Mouse (Mus musculus): ENCODE results near the gene Klhl20.

The Klhl20 gene

GRCm38 (mm10) chr1:161130726-161131664, at the start of gene Klhl20:
Klhl20 (minus strand) TSS chr1:161131511.
- DNase-seq (ENCODE audit: low spot score in 2 of 2), result peak; percentile 83 to 92

DNA sequence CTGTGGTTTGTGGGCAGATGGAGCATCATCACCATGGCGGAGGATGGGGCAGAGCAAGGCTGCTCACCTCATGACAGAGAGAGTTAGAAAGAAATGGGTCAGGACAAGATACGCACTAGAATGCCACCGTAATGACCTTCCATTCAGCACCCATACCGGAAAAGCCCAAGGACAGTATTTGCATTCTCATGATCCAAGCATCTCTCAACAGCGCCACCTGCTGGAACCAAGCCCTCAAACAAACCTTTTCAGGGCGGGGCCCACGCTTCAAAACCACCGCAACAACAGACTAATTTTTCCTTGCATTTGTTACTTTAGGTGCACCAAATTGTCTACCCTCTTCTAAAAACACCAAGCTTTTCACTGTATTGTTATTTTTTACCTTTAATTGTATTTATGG, 49.4 kb upstream of the Klhl20 start:
- peak in 1 of 2 experiments; percentile 12 for DNase-seq (ENCODE audit: low spot score in 2 of 2)

GRCm38 (mm10) chr1:161170651-161171050, 39.3 kb upstream of the Klhl20 start:
- peak; percentile 58 to 70 for DNase-seq (ENCODE audit: low spot score in 2 of 2)

DNA sequence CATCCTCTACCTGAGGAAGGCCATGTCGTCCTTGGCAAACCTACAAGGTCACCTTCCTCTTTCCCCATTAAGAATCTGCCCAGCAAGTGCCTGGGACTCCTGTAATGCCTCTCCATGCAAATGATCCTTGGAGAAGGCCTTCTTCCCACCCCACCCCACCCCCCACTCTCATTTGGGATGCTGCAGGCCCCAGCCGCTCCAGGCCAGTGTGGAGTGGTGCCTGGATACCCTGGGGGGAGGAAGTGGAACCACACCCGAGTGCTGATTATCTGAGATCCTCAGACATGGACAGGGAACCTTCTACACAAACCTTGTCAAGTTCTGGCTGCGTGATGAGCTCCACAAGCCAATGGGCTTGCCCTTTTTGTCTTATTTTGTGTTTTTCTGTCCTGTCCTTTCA, 29.0 kb upstream of the Klhl20 start:
- DNase-seq (ENCODE audit: low spot score in 2 of 2), result no peak

DNA sequence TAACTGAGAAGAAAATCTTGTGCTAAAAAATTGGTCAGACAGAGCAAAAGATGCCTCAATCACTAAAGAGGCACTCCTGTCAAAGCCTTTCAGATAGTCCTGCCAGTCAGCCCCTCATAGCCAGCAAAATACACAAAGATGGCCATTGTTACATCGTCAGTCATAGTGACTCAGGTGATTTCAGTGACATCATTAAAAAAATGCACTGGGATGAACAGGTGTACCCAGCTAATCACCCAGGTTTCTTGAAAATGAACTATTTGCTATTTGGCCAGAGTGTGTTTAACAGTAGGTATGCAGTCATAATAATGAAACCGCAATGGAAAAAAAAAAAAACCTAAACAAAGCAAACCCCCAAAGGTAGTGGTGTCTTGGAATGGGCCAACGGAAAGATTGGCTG, 27.9 kb upstream of the Klhl20 start, which contains the start of gene Tex50:
Gene Tex50 (minus strand): TSS at position 101 of the 400 bp plus-strand sequence.
- no peak for DNase-seq (ENCODE audit: low spot score in 2 of 2)

- DNase-seq (ENCODE audit: low spot score in 2 of 2), result no peak
Measured at GRCm38 (mm10) chr1:161156546-161156945, 25.2 kb upstream of the Klhl20 start.

DNA sequence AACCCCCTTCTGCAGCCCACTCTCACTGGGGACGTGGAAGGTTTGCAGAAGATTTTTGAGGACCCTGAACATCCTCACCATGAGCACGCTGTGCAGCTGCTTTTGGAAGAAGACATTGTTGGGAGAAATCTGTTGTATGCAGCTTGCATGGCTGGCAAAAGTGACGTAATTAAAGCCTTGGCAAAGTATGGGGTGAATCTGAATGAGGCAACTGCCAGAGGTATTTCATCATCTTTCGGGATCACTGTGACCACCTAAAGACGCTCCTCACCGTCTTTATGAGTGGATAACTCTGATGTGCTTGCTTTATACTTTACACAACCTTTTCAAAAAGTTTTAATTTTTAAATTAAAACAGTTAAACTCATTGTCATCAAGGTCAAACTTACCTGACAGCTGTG, 19.8 kb upstream of the Klhl20 start:
- no peak for DNase-seq (ENCODE audit: low spot score in 2 of 2)

- no peak for DNase-seq (ENCODE audit: low spot score in 2 of 2)
Measured at GRCm38 (mm10) chr1:161147888-161148287, 16.6 kb upstream of the Klhl20 start.

DNA sequence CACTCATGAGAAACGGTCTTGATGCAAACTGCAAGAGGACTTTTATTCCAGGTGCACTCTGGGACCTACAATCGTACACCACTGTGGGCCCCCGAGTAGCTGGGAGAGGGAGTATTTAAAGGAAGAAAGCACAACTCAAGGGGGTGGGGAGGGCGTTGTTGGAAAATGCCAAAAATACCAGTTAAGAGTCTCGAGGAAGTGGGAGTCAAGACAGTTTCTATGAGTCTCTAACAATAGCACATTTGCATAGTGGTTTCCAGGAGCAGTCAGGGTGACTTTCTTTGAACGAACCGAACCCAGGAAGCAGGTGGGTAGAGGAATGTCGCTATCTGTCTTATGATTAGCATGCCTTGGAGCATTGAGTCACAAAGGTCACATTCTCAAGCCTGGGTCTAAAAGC, 14.3 kb upstream of the Klhl20 start:
- peak in 1 of 2 experiments; percentile 9 for DNase-seq (ENCODE audit: low spot score in 2 of 2)

- no peak for DNase-seq (ENCODE audit: low spot score in 2 of 2)
Measured at GRCm38 (mm10) chr1:161143216-161143615, 11.9 kb upstream of the Klhl20 start.

GRCm38 (mm10) chr1:161142531-161143159, 11.3 kb upstream of the Klhl20 start, which contains the start of gene Ankrd45:
Ankrd45 (plus strand) TSS chr1:161142691.
- peak; percentile 29 to 56 for DNase-seq (ENCODE audit: low spot score in 2 of 2)

- no peak for DNase-seq (ENCODE audit: low spot score in 2 of 2)
Measured at GRCm38 (mm10) chr1:161140026-161140762, 8.9 kb upstream of the Klhl20 start.

GRCm38 (mm10) chr1:161139496-161139895, 8.2 kb upstream of the Klhl20 start:
- no peak for DNase-seq (ENCODE audit: low spot score in 2 of 2)

- no peak for DNase-seq (ENCODE audit: low spot score in 2 of 2)
Measured at GRCm38 (mm10) chr1:161126461-161126860, 4.8 kb downstream of the Klhl20 start.

DNA sequence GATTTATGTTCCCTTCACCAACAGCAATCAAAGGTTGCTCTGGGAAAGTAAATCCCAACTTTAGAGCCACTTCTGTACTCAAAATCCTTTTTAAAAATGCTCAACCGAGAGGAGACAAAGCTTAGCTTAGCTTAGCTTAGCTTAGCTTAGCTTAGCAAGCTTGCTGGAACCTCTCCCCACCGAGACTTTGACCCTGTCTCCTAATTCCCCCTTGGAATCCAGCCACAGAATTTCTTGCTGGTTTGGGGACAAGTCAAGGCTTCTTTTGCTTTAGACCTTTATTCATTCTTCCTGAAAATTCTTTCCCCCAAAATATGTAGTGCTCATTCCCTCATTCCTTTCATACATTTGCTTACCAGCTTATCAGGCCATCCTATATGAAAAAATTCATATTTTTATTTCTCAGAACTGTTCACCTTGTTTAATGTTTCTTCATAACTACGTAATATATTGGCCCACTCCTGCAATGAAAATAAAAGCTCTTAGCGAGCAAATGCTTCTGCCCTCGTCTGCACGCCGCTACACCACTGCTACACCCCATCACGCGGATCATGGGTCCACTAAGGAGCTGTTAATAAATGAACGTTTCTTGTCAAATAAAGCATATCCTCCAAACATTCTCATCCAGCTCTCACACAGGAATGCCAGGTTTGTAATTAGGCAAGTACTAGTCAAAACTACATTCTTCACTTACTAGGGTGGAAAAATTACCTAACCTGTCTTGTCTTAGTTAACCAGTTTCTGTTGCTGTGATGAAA, 8.5 kb downstream of the Klhl20 start:
- no peak for DNase-seq (ENCODE audit: low spot score in 2 of 2)

DNA sequence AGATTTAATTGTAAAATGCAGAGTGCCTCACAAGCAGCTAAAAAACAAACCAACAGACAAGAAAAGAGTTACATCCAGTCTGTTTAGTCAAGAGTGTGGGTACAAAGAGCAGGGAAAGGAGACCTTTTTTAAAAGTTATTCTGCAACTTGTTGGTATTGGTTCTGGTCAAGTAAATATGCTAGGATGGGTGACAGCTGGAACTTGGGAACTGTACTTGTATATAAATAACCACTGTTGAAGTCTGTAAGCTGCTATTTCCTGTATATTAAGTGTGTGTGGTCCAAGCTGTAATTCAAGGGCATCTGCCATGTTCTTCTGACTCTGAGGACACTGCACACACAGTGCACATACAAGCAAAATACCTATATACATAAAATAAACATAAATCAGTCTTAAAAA, 16.7 kb downstream of the Klhl20 start:
- DNase-seq (ENCODE audit: low spot score in 2 of 2), result no peak

DNA sequence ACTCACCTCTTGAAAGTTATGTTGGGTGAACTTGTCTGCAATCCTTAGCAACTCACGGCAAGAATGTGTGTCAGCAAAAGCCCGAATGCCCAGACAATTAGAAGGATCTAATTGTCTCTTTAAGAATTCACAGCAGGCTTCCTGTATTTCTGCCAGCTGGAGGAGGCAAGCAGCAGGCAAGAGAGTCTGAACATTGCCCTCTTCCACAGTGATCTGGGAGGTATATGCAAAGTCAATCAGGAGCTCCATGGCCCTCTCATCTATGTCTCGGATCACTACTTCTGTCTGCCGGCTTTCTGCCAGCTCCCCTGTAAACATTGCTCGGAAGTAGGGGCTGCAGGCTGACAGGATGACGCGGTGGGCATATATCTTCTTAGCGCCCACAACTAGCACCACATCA, 22.1 kb downstream of the Klhl20 start:
- no peak for DNase-seq (ENCODE audit: low spot score in 2 of 2)

- no peak for DNase-seq (ENCODE audit: low spot score in 2 of 2)
Measured at GRCm38 (mm10) chr1:161103842-161104241, 27.5 kb downstream of the Klhl20 start.

- DNase-seq (ENCODE audit: low spot score in 2 of 2), result no peak
Measured at GRCm38 (mm10) chr1:161099721-161100405, 31.4 kb downstream of the Klhl20 start.

DNA sequence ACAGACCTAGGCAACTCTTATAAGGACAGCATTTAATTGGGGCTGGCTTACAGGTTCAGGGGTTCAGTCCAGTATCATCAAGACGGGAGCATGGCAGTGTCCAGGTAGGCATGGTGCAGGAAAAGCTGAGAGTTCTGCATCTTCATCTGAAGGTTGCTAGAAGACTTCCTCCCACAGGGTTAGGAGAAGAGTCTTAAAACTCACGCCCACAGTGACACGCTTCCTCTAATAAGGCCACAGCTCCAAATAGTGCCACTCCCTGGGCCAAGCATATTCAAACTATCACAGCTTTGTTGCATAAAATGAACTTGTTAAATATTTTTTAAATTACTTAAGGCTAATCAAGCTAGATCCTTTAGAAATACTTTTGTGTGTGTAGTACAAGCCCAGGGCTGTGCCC, 54.1 kb downstream of the Klhl20 start:
- DNase-seq (ENCODE audit: low spot score in 2 of 2), result no peak

DNA sequence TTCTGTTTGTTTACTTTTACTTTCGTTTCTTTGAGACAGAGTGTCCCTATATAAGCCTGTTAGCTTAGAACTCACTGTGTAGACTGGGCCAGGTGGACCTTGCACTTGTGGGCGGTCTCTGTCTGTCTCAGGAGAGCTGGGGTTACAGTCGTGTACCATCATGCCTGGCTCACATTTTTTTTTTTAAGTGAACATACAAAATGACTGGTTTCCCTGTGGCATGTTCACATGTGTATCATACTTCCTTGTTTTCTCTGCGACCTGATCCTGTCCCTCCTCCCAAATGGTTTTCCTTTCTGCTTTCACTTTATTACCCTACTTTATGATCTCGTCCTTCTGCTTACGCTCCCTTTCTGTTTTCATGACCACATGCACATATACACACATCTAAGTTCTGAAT, 55.1 kb downstream of the Klhl20 start:
- DNase-seq (ENCODE audit: low spot score in 2 of 2), result no peak

Measured in frontal cortex, postnatal 10 days (tissue).